12 mouse cellular contexts compared by ENCODE assay signal in the genomic region with DNA sequence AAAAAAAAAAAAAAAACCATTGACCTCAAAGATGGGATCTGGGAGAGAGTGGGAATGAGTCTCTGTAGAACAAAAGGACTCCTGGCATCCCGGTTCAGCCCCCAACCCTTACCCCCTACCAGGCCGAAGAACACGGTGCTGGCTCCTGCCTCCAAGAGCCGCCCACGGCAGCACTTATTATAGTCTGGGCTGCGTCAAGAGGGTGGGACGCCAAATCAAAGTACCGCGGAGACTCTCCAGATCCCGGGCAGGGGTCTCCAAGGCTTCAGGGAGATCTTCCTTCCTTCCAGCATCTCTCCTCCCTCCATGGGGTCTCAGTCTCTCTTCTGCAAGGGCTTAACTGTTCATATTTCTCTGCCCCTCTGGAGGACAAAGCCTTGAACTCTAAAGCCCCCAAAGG. TPM values are rescaled to one million over a fixed set of nuclear protein-coding genes. Genes with fewer than 3 reads are reported as not detected.
DNase-seq lines count a peak whose midpoint lies in the region; ATAC-seq and TF ChIP-seq lines count a peak whose summit lies in the region.
"Had no signal": no experiment of that assay in that cellular context is flagged by ENCODE, and none has a peak within 500 bp of the region (broad histone marks: within the 10 kb centered on the region; RNA-seq: fewer than 3 reads in every experiment).

No protein-coding gene starts in this region.

- peaks cover 76% of the 10 kb centered on the region for H3K27me3 ChIP-seq in E14TG2a.4 (ENCODE audit: insufficient read depth, low read length)
- no peaks in the 10 kb centered on the region for H3K27me3 ChIP-seq in forebrain, postnatal 0 days (ENCODE audit: insufficient read depth, low read length)
- no peaks in the 10 kb centered on the region for H3K27me3 ChIP-seq in midbrain, embryonic 15.5 days (replicated peaks)
- peaks cover 66% of the 10 kb centered on the region for H3K27me3 ChIP-seq in kidney, embryonic 14.5 days (ENCODE audit: control insufficient read depth, insufficient read depth, low read length)
- H3K27me3 ChIP-seq: CH12.LX had no signal

- no peaks in the 10 kb centered on the region for H3K9me3 ChIP-seq in E14TG2a.4 (ENCODE audit: low read length)
- H3K9me3 ChIP-seq in forebrain, postnatal 0 days (ENCODE audit: low read length): no peaks in the 10 kb centered on the region
- H3K9me3 ChIP-seq in midbrain, embryonic 15.5 days: no peaks in the 10 kb centered on the region
- H3K9me3 ChIP-seq in kidney, embryonic 14.5 days (ENCODE audit: control insufficient read depth, low read length): no peaks in the 10 kb centered on the region
- H3K9me3 ChIP-seq: liver, embryonic 13.5 days had no signal

- no peak for TF ChIP-seq CTCF in E14TG2a.4 (conservative IDR thresholded peaks at IDR 0.05; ENCODE audit: low read length)
- no peak for TF ChIP-seq CTCF in cortical plate, adult 2 months (IDR thresholded peaks at IDR 0.05; ENCODE audit: extremely low read depth, insufficient read depth, low read length)
- no peak for TF ChIP-seq CTCF in forebrain, postnatal 0 days (IDR thresholded peaks at IDR 0.05; ENCODE audit: low read depth)
- no peak for TF ChIP-seq CTCF in gastrocnemius, adult 2 months (IDR thresholded peaks at IDR 0.05)

- peak overlapping the region; percentile 97 for H3K4me2 ChIP-seq in forebrain, postnatal 0 days (ENCODE audit: low read depth)
- peak overlapping the region; percentile 89 for H3K4me2 ChIP-seq in midbrain, embryonic 15.5 days
- no peak overlapping the region for H3K4me2 ChIP-seq in kidney, embryonic 14.5 days (replicated peaks; ENCODE audit: low read depth, low read length)

- TF ChIP-seq POLR2A in cortical plate, adult 2 months (IDR thresholded peaks at IDR 0.05; ENCODE audit: extremely low read depth, insufficient read depth, low read length): peak; percentile 38; the same call in 1 of the 2 replicates

- intact Hi-C loops in gastrocnemius, adult 2 months (cut with DNase I): loop anchor here (10.0 kb wide), 1 partner anchor 597 kb away; no protein-coding TSS in a partner anchor

- DNase-seq in forebrain, postnatal 0 days: no peak
- no peak for DNase-seq in cerebellum, adult 8-10 months
- DNase-seq in frontal cortex, postnatal 25 days (ENCODE audit: low spot score in 2 of 2): no peak
- no peak for DNase-seq in gastrocnemius, adult 2 months
- DNase-seq: liver, embryonic 13.5 days had no signal

- H3K36me3 ChIP-seq in E14TG2a.4 (ENCODE audit: insufficient read depth, low read length): no peaks in the 10 kb centered on the region
- H3K36me3 ChIP-seq in forebrain, postnatal 0 days (ENCODE audit: insufficient read depth): no peaks in the 10 kb centered on the region; the same call in 1 of the 2 replicates
- H3K36me3 ChIP-seq in midbrain, embryonic 15.5 days (replicated peaks): no peaks in the 10 kb centered on the region
- H3K36me3 ChIP-seq in kidney, embryonic 14.5 days (ENCODE audit: control insufficient read depth, insufficient read depth, low read length): no peaks in the 10 kb centered on the region
- H3K36me3 ChIP-seq: liver, embryonic 13.5 days had no signal

- H3K4me1 ChIP-seq in E14TG2a.4 (replicated peaks; ENCODE audit: low read depth, low read length): peaks cover 52% of the 10 kb centered on the region
- H3K4me1 ChIP-seq in cortical plate, adult 2 months (ENCODE audit: control insufficient read depth, insufficient read depth, low read length): peaks cover 6% of the 10 kb centered on the region; the same call in 1 of the 2 replicates
- peaks cover 20% of the 10 kb centered on the region for H3K4me1 ChIP-seq in forebrain, postnatal 0 days (ENCODE audit: insufficient read depth)
- peaks cover 53% of the 10 kb centered on the region for H3K4me1 ChIP-seq in midbrain, embryonic 15.5 days
- peaks cover 28% of the 10 kb centered on the region for H3K4me1 ChIP-seq in kidney, embryonic 14.5 days (ENCODE audit: control insufficient read depth, insufficient read depth, low read length)

- peak; percentile 4 for ATAC-seq in forebrain, postnatal 0 days
- peak; percentile 1; the same call in 1 of the 2 replicates for ATAC-seq in midbrain, embryonic 15.5 days (replicated peaks)
- ATAC-seq in kidney, embryonic 14.5 days (ENCODE audit: low FRiP score, low TSS enrichment): no peak

- H3K27ac ChIP-seq in cortical plate, adult 2 months (ENCODE audit: insufficient read depth, low read length): peak overlapping the region; percentile 95
- H3K27ac ChIP-seq in forebrain, postnatal 0 days (ENCODE audit: low read depth, low read length): peak overlapping the region; percentile 89
- peak overlapping the region; percentile 93 for H3K27ac ChIP-seq in midbrain, embryonic 15.5 days
- no peak overlapping the region for H3K27ac ChIP-seq in kidney, embryonic 14.5 days (ENCODE audit: low read depth, low read length)
- H3K27ac ChIP-seq in gastrocnemius, adult 2 months: no peak overlapping the region
- H3K27ac ChIP-seq: kidney, postnatal 0 days; liver, embryonic 13.5 days had no signal

- 6% methylated on average over 10 of the region's 10 CpGs for WGBS in forebrain, postnatal 0 days
- WGBS in midbrain, embryonic 15.5 days: 4% methylated on average over 10 of the region's 10 CpGs
- 9% methylated on average over 10 of the region's 10 CpGs for WGBS in kidney, embryonic 14.5 days

- peak overlapping the region; percentile 90 for H3K9ac ChIP-seq in forebrain, postnatal 0 days
- peak overlapping the region; percentile 44 for H3K9ac ChIP-seq in midbrain, embryonic 15.5 days
- no peak overlapping the region for H3K9ac ChIP-seq in kidney, embryonic 14.5 days (ENCODE audit: low read depth, low read length)
- H3K9ac ChIP-seq: liver, embryonic 13.5 days had no signal

- H3K4me3 ChIP-seq in E14TG2a.4 (replicated peaks; ENCODE audit: low read length): peak overlapping the region; percentile 13; the same call in 1 of the 2 replicates
- H3K4me3 ChIP-seq in cortical plate, adult 2 months (ENCODE audit: insufficient read depth, low read length): peak overlapping the region; percentile 48
- H3K4me3 ChIP-seq in forebrain, postnatal 0 days (ENCODE audit: low read depth, low read length): peak overlapping the region; percentile 87
- peak overlapping the region; percentile 87 for H3K4me3 ChIP-seq in midbrain, embryonic 15.5 days
- no peak overlapping the region; the same call in 1 of the 2 replicates for H3K4me3 ChIP-seq in kidney, embryonic 14.5 days (ENCODE audit: low read length)
- no peak overlapping the region for H3K4me3 ChIP-seq in gastrocnemius, adult 2 months
- H3K4me3 ChIP-seq: liver, embryonic 13.5 days had no signal

RNA-seq across cellular contexts. Expression of a gene that starts 2.4 kb away (rescaled TPM):
- polyA plus RNA-seq in cortical plate, adult 2 months (2012; rRNA removed): 383 and 414 TPM in 2 replicates
- 220 and 258 TPM in 2 replicates for total RNA-seq in forebrain, postnatal 0 days (2014; rRNA removed)
- 3.5 and 4.6 TPM in 2 replicates for polyA plus RNA-seq in forebrain, postnatal 0 days (2015; fragmentation: Nextera tagmentation; extraction: Ambion mirVana)
- 6.3 and 6.6 TPM in 2 replicates for polyA plus RNA-seq in midbrain, embryonic 15.5 days (2015; fragmentation: Nextera tagmentation; extraction: Ambion mirVana)
- 0.07 and 0.61 TPM in 2 replicates for polyA plus RNA-seq in kidney, embryonic 14.5 days (2014; fragmentation: Nextera tagmentation; extraction: Ambion mirVana)
- 1 to 10 TPM; 1.6 TPM for total RNA-seq in gastrocnemius, adult 2 months (2021)

RNA-seq across cellular contexts. Expression of a gene that starts 7.5 kb away (rescaled TPM):
- 81.3 and 88.3 TPM in 2 replicates for polyA plus RNA-seq in cortical plate, adult 2 months (2012; rRNA removed)
- total RNA-seq in forebrain, postnatal 0 days (2014; rRNA removed): 105 and 201 TPM in 2 replicates
- polyA plus RNA-seq in forebrain, postnatal 0 days (2015; fragmentation: Nextera tagmentation; extraction: Ambion mirVana): 83.9 and 98.1 TPM in 2 replicates
- polyA plus RNA-seq in midbrain, embryonic 15.5 days (2015; fragmentation: Nextera tagmentation; extraction: Ambion mirVana): 113 and 120 TPM in 2 replicates
- polyA plus RNA-seq in kidney, embryonic 14.5 days (2014; fragmentation: Nextera tagmentation; extraction: Ambion mirVana): 106 and 153 TPM in 2 replicates
- total RNA-seq in gastrocnemius, adult 2 months (2021): 10 to 100 TPM; 21.6 to 29.9 TPM

RNA-seq across cellular contexts. Expression of a gene that starts 14.2 kb away (rescaled TPM):
- 134 and 139 TPM in 2 replicates for polyA plus RNA-seq in cortical plate, adult 2 months (2012; rRNA removed)
- total RNA-seq in forebrain, postnatal 0 days (2014; rRNA removed): 432 and 445 TPM in 2 replicates
- polyA plus RNA-seq in forebrain, postnatal 0 days (2015; fragmentation: Nextera tagmentation; extraction: Ambion mirVana): 656 and 790 TPM in 2 replicates
- 793 and 910 TPM in 2 replicates for polyA plus RNA-seq in midbrain, embryonic 15.5 days (2015; fragmentation: Nextera tagmentation; extraction: Ambion mirVana)
- 2,221 and 2,763 TPM in 2 replicates for polyA plus RNA-seq in kidney, embryonic 14.5 days (2014; fragmentation: Nextera tagmentation; extraction: Ambion mirVana)
- total RNA-seq in gastrocnemius, adult 2 months (2021): 10 to 100 TPM; 33.5 to 40.5 TPM

RNA-seq across cellular contexts. Expression of a gene that starts 17.5 kb away (rescaled TPM):
- polyA plus RNA-seq in cortical plate, adult 2 months (2012; rRNA removed): 11.8 TPM in 2 replicates
- total RNA-seq in forebrain, postnatal 0 days (2014; rRNA removed): 70.7 and 75.8 TPM in 2 replicates
- 7.9 and 8.1 TPM in 2 replicates for polyA plus RNA-seq in forebrain, postnatal 0 days (2015; fragmentation: Nextera tagmentation; extraction: Ambion mirVana)
- 8.4 and 8.9 TPM in 2 replicates for polyA plus RNA-seq in midbrain, embryonic 15.5 days (2015; fragmentation: Nextera tagmentation; extraction: Ambion mirVana)
- polyA plus RNA-seq in kidney, embryonic 14.5 days (2014; fragmentation: Nextera tagmentation; extraction: Ambion mirVana): 1.5 and 2.6 TPM in 2 replicates
- total RNA-seq in gastrocnemius, adult 2 months (2021): 1 to 10 TPM in 1 of 2 experiments, under 1 TPM in 1; 0.45 to 1.2 TPM

RNA-seq across cellular contexts. Expression of a gene that starts 29.5 kb away (rescaled TPM):
- 0.67 and 0.78 TPM in 2 replicates for polyA plus RNA-seq in cortical plate, adult 2 months (2012; rRNA removed)
- total RNA-seq in forebrain, postnatal 0 days (2014; rRNA removed): 0.08 and 0.33 TPM in 2 replicates
- polyA plus RNA-seq in forebrain, postnatal 0 days (2015; fragmentation: Nextera tagmentation; extraction: Ambion mirVana): 0.11 TPM in 2 replicates
- polyA plus RNA-seq in midbrain, embryonic 15.5 days (2015; fragmentation: Nextera tagmentation; extraction: Ambion mirVana): 0.06 and 0.18 TPM in 2 replicates
- 0.36 and 0.41 TPM in 2 replicates for polyA plus RNA-seq in kidney, embryonic 14.5 days (2014; fragmentation: Nextera tagmentation; extraction: Ambion mirVana)
- under 1 TPM in 1 of 2 experiments, not detected in 1; 0.11 TPM for total RNA-seq in gastrocnemius, adult 2 months (2021)
- total RNA-seq: megakaryocyte, adult 5-6 weeks had no signal
- polyA plus RNA-seq: liver, embryonic 13.5 days had no signal

Comparison
In these comparisons a context has a peak if more than half of its experiments do, and no peak if none do; other contexts are left out.
1. H3K4me3 ChIP-seq: peak in E14TG2a.4 (single experiment), cortical plate, adult 2 months (single experiment), forebrain, postnatal 0 days (single experiment) and midbrain, embryonic 15.5 days (single experiment); none in kidney, embryonic 14.5 days (single experiment) and gastrocnemius, adult 2 months (single experiment).
2. H3K27ac ChIP-seq: peak in cortical plate, adult 2 months (single experiment), forebrain, postnatal 0 days (single experiment) and midbrain, embryonic 15.5 days (single experiment); none in kidney, embryonic 14.5 days (single experiment) and gastrocnemius, adult 2 months (single experiment).
3. RNA of a gene that starts 2.4 kb away (polyA plus RNA-seq): 383 to 414 TPM in cortical plate, adult 2 months; 6.3 to 6.6 TPM in midbrain, embryonic 15.5 days, 3.5 to 4.6 TPM in forebrain, postnatal 0 days and 0.07 to 0.61 TPM in kidney, embryonic 14.5 days; every median in the first group is over 10 times any median in the second.